Mouse (Mus musculus) embryonic fibroblast, embryonic 13.5 days (primary cell): Measurements from ENCODE around the gene Cyth4.

ENCODE experiments used
- CTCF ChIP-seq: IDR thresholded peaks from 2 replicates; pipeline ENCODE4 v1.5.1; 2011; ENCODE audit warnings: mild to moderate bottlenecking, control low read depth, low read length, moderate library complexity, borderline replicate concordance; ENCODE audit not compliant: insufficient read depth
- POLR2A ChIP-seq: IDR thresholded peaks from 2 replicates; pipeline ENCODE4 v1.6.1; 2011; ENCODE audit warnings: low read depth, mild to moderate bottlenecking, control low read depth, low read length, moderate library complexity

DNA sequence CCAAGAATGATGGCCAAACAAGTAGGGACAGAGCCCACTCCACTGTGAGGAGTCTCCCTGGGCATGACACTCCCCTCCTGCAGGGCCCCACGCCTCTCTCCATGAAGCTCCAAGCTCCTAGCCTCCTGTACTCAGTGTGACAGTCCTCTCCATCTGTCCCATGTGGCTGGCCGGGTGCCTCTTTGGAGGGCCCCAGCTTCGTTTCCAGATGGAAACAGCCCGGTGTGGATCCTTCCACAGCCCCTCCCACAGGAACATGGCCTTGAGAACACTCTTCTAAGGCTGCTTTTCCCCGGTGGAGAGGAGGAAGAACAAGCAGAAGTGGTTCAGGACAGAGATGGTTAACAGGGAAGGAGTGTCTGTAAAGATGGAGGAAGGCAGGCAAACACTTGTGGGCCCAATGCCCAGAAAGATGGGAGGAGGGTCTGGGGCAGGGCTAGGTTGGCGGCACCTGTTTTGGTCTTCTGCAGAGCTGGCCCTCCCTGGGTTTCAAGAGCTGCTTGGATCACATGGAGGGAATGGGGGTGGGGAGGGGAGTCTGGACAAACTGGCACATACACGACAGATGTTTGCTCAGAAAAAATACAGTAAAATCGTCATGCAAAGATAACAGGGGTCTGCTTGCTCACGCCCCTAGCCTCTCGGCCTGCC, 72.5 kb downstream of the Cyth4 start:
- TF ChIP-seq POLR2A (no peak), CTCF (no peak)
